Mouse (Mus musculus) lung, adult 2 months (tissue): ENCODE measurements at regions not wholly inside any gene's neighbourhood (a gene's known extent, or its start where the extent isn't known, plus 50 kb on each side); places are given as distances from the start of the nearest gene placed in this dataset.

Source experiments
- DNase-seq: peaks from one replicate; pipeline ENCODE4 v3.0.0; 2022
- H3K4me1 ChIP-seq: fragments of 200-500 bp; 2 replicates; pipeline ENCODE4 v1.6.1; 2011; ENCODE audit warnings: low read length; ENCODE audit not compliant: control insufficient read depth, insufficient read depth
- H3K4me3 ChIP-seq: fragments of 200-500 bp; replicated peaks from 2 replicates; pipeline ENCODE3; 2011; ENCODE audit warnings: low read depth, mild to moderate bottlenecking, control low read depth, low read length; ENCODE audit errors: extremely low read depth
- CTCF ChIP-seq: fragments of 200-500 bp; IDR thresholded peaks from 2 replicates; pipeline ENCODE4 v1.5.1; 2011; ENCODE audit warnings: mild to moderate bottlenecking, low read length, control low read depth; ENCODE audit not compliant: insufficient read depth
- POLR2A ChIP-seq: fragments of 200-500 bp; IDR thresholded peaks from 2 replicates; pipeline ENCODE4 v1.6.1; 2011; ENCODE audit warnings: low read depth, mild to moderate bottlenecking, control low read depth, low read length, borderline replicate concordance; ENCODE audit errors: extremely low read depth
- WGBS: fragments of 180-500 bp; shearing (Covaris S2); methylation state at CpG from one replicate; pipeline ENCODE4 v1.1.7; 2018; 5-methylcytosine and 5-hydroxymethylcytosine counted together

DNA sequence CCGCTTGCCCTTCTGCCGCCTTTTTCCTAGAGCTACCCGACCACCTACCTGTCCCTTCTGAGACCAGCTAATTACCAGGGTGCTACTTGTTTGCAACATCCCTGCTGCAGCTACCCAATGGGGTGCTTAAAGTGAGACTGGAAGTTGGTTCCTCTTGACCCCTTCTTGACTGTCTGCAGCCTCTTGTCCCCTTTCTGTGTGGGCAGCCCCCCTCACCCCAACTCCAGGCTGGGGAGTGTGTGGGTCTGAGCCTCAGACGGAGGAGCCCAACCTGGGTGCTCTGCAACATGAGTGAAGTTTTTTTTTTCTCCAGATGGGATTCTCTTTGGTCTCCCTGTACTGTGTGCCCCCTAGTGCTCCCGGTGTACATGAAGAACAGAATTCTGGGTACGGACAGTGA lies 91.7 kb downstream of the Fam168b start:
- Histone ChIP-seq H3K4me1 (no peaks in the 10 kb centered on the region), H3K4me3 (no peak overlapping the region)
- TF ChIP-seq CTCF (no peak), POLR2A (no peak)
- no peak for DNase-seq
- 6% methylated on average over 6 of the region's 6 CpGs for WGBS

DNA sequence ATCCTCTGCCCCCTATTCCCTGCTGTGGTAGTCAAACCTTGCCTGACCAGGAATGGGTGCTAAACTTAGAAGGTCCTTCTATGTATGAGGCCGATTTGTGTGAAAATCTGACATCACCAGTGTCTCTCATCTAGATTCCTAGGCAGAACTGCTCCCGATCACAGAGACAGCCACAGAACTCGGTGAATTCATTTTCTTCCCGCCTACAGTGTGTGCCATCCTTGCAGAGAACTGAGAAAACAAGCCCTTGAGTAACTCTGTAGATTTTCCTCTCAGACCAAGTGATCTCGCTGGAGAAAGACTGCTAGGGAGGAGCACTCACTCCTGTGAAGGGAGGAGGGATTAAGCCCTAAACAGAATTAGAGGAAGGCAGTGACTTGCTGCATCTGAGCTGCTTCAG lies 89.3 kb downstream of the Fam168b start:
- WGBS = 48% methylated on average over 5 of the region's 5 CpGs
- TF ChIP-seq POLR2A = no peak
- no peak for TF ChIP-seq CTCF
- no peak overlapping the region for H3K4me3 ChIP-seq
- no peak for DNase-seq
- no peaks in the 10 kb centered on the region for H3K4me1 ChIP-seq

DNA sequence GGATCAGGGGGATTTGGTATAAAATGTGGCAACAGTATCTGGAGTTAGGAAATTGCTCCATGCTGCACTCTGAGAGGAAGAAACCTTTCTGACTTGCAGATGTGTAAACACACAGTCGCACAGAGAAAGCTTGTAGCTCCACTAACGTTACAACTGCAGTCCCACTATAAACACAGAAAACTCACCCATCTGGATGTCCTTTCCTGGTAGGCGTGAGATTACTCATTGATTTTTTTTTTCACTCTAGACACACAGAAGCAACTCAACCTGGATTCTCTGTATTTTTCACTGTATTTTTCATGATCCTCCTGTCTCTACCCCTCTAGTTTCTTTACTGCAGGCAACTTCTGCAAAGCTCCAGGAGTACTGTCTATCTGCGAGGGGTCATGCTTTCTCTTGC lies 82.3 kb downstream of the Fam168b start:
- 32% methylated on average over 4 of the region's 4 CpGs for WGBS
- no peaks in the 10 kb centered on the region for H3K4me1 ChIP-seq
- no peak for DNase-seq
- TF ChIP-seq CTCF (no peak), POLR2A (no peak)
- no peak overlapping the region for H3K4me3 ChIP-seq

DNA sequence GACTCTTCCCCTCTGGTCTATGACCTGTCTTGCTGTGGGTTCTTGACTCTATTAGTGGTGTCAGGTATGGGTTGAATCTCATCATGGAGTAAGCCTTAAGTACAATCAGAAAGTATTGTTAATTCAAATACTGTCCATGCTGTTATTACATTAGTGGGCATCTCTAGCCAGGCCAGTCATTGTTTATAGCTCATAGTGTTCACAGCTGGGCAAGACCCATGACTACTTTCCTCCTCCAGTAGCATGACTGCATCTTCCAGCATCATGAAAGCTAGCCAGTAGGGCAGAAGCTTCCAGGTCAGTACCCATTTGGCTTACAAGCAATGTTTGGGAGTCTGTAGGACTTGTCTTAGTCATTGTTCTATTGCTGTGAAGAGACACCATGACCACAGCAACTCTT lies 81.4 kb downstream of the Fam168b start:
- Histone ChIP-seq H3K4me1 (no peaks in the 10 kb centered on the region), H3K4me3 (no peak overlapping the region)
- TF ChIP-seq POLR2A (no peak), CTCF (no peak)

DNA sequence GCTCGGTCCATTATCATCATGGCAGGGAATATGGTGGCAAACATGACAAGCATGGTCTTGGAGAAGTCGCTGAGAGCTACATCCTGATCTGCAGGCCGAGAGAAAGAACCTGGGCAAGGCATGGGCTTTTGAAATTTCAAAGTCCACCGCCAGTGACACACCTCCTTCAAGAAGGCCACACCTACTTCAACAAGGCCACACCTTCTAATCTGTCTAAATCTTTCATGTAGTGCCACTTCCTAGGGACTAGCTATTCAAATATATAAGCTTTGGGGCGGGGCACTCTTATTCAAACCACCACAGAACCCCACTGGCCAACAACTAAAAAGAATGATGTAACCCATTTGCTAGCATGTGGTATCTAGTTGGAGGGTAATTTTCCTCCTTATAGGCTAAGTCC lies 81.0 kb downstream of the Fam168b start:
- WGBS = 87% methylated on average over 5 of the region's 5 CpGs
- TF ChIP-seq POLR2A = no peak
- no peak for TF ChIP-seq CTCF
- Histone ChIP-seq H3K4me3 (no peak overlapping the region), H3K4me1 (no peaks in the 10 kb centered on the region)
- DNase-seq = no peak

More for the DNA sequence above, 81.4 kb downstream of the Fam168b start:
- no peak for DNase-seq
